Mouse (Mus musculus): ENCODE data around the gene Rasgef1b.

Gene Rasgef1b

GRCm38 (mm10) chr5:99701811-99702210 lies 27.1 kb downstream of the Rasgef1b start:
- DNase-seq: no peak

- no peak for DNase-seq
Observed at GRCm38 (mm10) chr5:99694712-99695360, 34.0 kb downstream of the Rasgef1b start.

GRCm38 (mm10) chr5:99689909-99690308 lies 39.0 kb downstream of the Rasgef1b start:
- no peak for DNase-seq

GRCm38 (mm10) chr5:99687894-99688293 lies 41.0 kb downstream of the Rasgef1b start:
- DNase-seq: peak; percentile 58

- no peak for DNase-seq
Observed at GRCm38 (mm10) chr5:99684023-99684422, 44.8 kb downstream of the Rasgef1b start.

- no peak for DNase-seq
Observed at GRCm38 (mm10) chr5:99669971-99670571, 58.8 kb downstream of the Rasgef1b start.

GRCm38 (mm10) chr5:99656024-99656423 lies 72.8 kb downstream of the Rasgef1b start:
- DNase-seq: no peak

- no peak for DNase-seq
Observed at GRCm38 (mm10) chr5:99652931-99653330, 75.9 kb downstream of the Rasgef1b start.

GRCm38 (mm10) chr5:99641407-99641806 lies 87.5 kb downstream of the Rasgef1b start:
- DNase-seq: no peak

GRCm38 (mm10) chr5:99636575-99636974 lies 92.3 kb downstream of the Rasgef1b start:
- no peak for DNase-seq

GRCm38 (mm10) chr5:99634010-99634541 lies 94.8 kb downstream of the Rasgef1b start:
- DNase-seq: no peak

GRCm38 (mm10) chr5:99633548-99633947 lies 95.3 kb downstream of the Rasgef1b start:
- DNase-seq: no peak

GRCm38 (mm10) chr5:99632649-99633310 lies 96.1 kb downstream of the Rasgef1b start:
- DNase-seq: no peak

GRCm38 (mm10) chr5:99630087-99630486 lies 98.8 kb downstream of the Rasgef1b start:
- peak; percentile 37 for DNase-seq

GRCm38 (mm10) chr5:99625603-99626002 lies 103.3 kb downstream of the Rasgef1b start:
- DNase-seq: no peak

- no peak for DNase-seq
Observed at GRCm38 (mm10) chr5:99620771-99621170, 108.1 kb downstream of the Rasgef1b start.

GRCm38 (mm10) chr5:99617271-99617800 lies 111.5 kb downstream of the Rasgef1b start:
- no peak for DNase-seq

GRCm38 (mm10) chr5:99613321-99614118 lies 115.3 kb downstream of the Rasgef1b start:
- DNase-seq: peak; percentile 89

GRCm38 (mm10) chr5:99607602-99608001 lies 121.3 kb downstream of the Rasgef1b start:
- DNase-seq: no peak

- DNase-seq: no peak
Observed at GRCm38 (mm10) chr5:99606164-99606858, 122.6 kb downstream of the Rasgef1b start.

GRCm38 (mm10) chr5:99602244-99603023 lies 126.4 kb downstream of the Rasgef1b start:
- no peak for DNase-seq

All from retina, postnatal 1 day (tissue).